Mouse (Mus musculus): ENCODE data around the gene Rsc1a1. TPM values are rescaled to one million over a fixed set of nuclear protein-coding genes. Genes with fewer than 3 reads are reported as not detected.
A peak's percentile ranks its signal among the peaks of the same experiment; 100 is the strongest.

Rsc1a1 gene
- 3.6 and 4.1 TPM in 2 replicates for polyA plus RNA-seq (2012; rRNA removed)

GRCm38 (mm10) chr4:141685499-141685898 is at the start of gene Rsc1a1:
TSS of gene Rsc1a1 (minus strand) at chr4:141685599.
- no peak for TF ChIP-seq POLR2A (IDR thresholded peaks at IDR 0.05; ENCODE audit: control insufficient read depth, low read depth, low read length)
- no peak for TF ChIP-seq CTCF (IDR thresholded peaks at IDR 0.05; ENCODE audit: control insufficient read depth, insufficient read depth, insufficient replicate concordance, low read depth, low read length)
- H3K27me3 ChIP-seq (ENCODE audit: control insufficient read depth, insufficient read depth, low read length): no peaks in the 10 kb centered on the region
- no peak within 1 kb of the TSS for H3K4me3 ChIP-seq (ENCODE audit: control insufficient read depth, low read depth, low read length)
- peaks cover 2% of the 10 kb centered on the region; the same call in 1 of the 2 replicates for H3K4me1 ChIP-seq (ENCODE audit: control insufficient read depth, insufficient read depth, low read length)
- H3K27ac ChIP-seq (ENCODE audit: control insufficient read depth, insufficient read depth, low read depth, low read length): no peak within 1 kb of the TSS
- peaks cover 5% of the 10 kb centered on the region for H3K36me3 ChIP-seq (ENCODE audit: control insufficient read depth, insufficient read depth, low read length)

- Histone ChIP-seq H3K27ac (ENCODE audit: control insufficient read depth, insufficient read depth, low read depth, low read length) (peak overlapping the region; percentile 23; the same call in 1 of the 2 replicates), H3K4me1 (ENCODE audit: control insufficient read depth, insufficient read depth, low read length) (peaks cover 6% of the 10 kb centered on the region), H3K27me3 (ENCODE audit: control insufficient read depth, insufficient read depth, low read length) (no peaks in the 10 kb centered on the region), H3K36me3 (ENCODE audit: control insufficient read depth, insufficient read depth, low read length) (no peaks in the 10 kb centered on the region), H3K4me3 (ENCODE audit: control insufficient read depth, low read depth, low read length) (peak overlapping the region; percentile 56)
- TF ChIP-seq CTCF (IDR thresholded peaks at IDR 0.05; ENCODE audit: control insufficient read depth, insufficient read depth, insufficient replicate concordance, low read depth, low read length) (no peak), POLR2A (IDR thresholded peaks at IDR 0.05; ENCODE audit: control insufficient read depth, low read depth, low read length) (no peak)
These were observed 49.8 kb upstream of the Rsc1a1 start for GRCm38 (mm10) chr4:141735206-141735560.

GRCm38 (mm10) chr4:141734446-141735205 is 49.2 kb upstream of the Rsc1a1 start:
- peak; percentile 70 for TF ChIP-seq POLR2A (IDR thresholded peaks at IDR 0.05; ENCODE audit: control insufficient read depth, low read depth, low read length)
- TF ChIP-seq CTCF (IDR thresholded peaks at IDR 0.05; ENCODE audit: control insufficient read depth, insufficient read depth, insufficient replicate concordance, low read depth, low read length): no peak
- H3K36me3 ChIP-seq (ENCODE audit: control insufficient read depth, insufficient read depth, low read length): no peaks in the 10 kb centered on the region
- peaks cover 6% of the 10 kb centered on the region for H3K4me1 ChIP-seq (ENCODE audit: control insufficient read depth, insufficient read depth, low read length)
- H3K4me3 ChIP-seq (ENCODE audit: control insufficient read depth, low read depth, low read length): peak overlapping the region; percentile 56
- no peaks in the 10 kb centered on the region for H3K27me3 ChIP-seq (ENCODE audit: control insufficient read depth, insufficient read depth, low read length)
- H3K27ac ChIP-seq (ENCODE audit: control insufficient read depth, insufficient read depth, low read depth, low read length): peak overlapping the region; percentile 23; the same call in 1 of the 2 replicates

GRCm38 (mm10) chr4:141731766-141732165 is 46.4 kb upstream of the Rsc1a1 start:
- Histone ChIP-seq H3K27ac (ENCODE audit: control insufficient read depth, insufficient read depth, low read depth, low read length) (no peak overlapping the region), H3K36me3 (ENCODE audit: control insufficient read depth, insufficient read depth, low read length) (no peaks in the 10 kb centered on the region), H3K27me3 (ENCODE audit: control insufficient read depth, insufficient read depth, low read length) (no peaks in the 10 kb centered on the region), H3K4me3 (ENCODE audit: control insufficient read depth, low read depth, low read length) (no peak overlapping the region), H3K4me1 (ENCODE audit: control insufficient read depth, insufficient read depth, low read length) (peaks cover 6% of the 10 kb centered on the region)
- TF ChIP-seq POLR2A (IDR thresholded peaks at IDR 0.05; ENCODE audit: control insufficient read depth, low read depth, low read length): no peak
- no peak for TF ChIP-seq CTCF (IDR thresholded peaks at IDR 0.05; ENCODE audit: control insufficient read depth, insufficient read depth, insufficient replicate concordance, low read depth, low read length)

GRCm38 (mm10) chr4:141730401-141730800 is 45.0 kb upstream of the Rsc1a1 start:
- H3K27me3 ChIP-seq (ENCODE audit: control insufficient read depth, insufficient read depth, low read length): no peaks in the 10 kb centered on the region
- no peaks in the 10 kb centered on the region for H3K36me3 ChIP-seq (ENCODE audit: control insufficient read depth, insufficient read depth, low read length)
- no peak for TF ChIP-seq CTCF (IDR thresholded peaks at IDR 0.05; ENCODE audit: control insufficient read depth, insufficient read depth, insufficient replicate concordance, low read depth, low read length)
- TF ChIP-seq POLR2A (IDR thresholded peaks at IDR 0.05; ENCODE audit: control insufficient read depth, low read depth, low read length): no peak
- H3K4me3 ChIP-seq (ENCODE audit: control insufficient read depth, low read depth, low read length): no peak overlapping the region
- no peak overlapping the region for H3K27ac ChIP-seq (ENCODE audit: control insufficient read depth, insufficient read depth, low read depth, low read length)
- H3K4me1 ChIP-seq (ENCODE audit: control insufficient read depth, insufficient read depth, low read length): peaks cover 6% of the 10 kb centered on the region

- no peak overlapping the region for H3K27ac ChIP-seq (ENCODE audit: control insufficient read depth, insufficient read depth, low read depth, low read length)
- H3K27me3 ChIP-seq (ENCODE audit: control insufficient read depth, insufficient read depth, low read length): no peaks in the 10 kb centered on the region
- H3K4me3 ChIP-seq (ENCODE audit: control insufficient read depth, low read depth, low read length): no peak overlapping the region
- no peaks in the 10 kb centered on the region for H3K36me3 ChIP-seq (ENCODE audit: control insufficient read depth, insufficient read depth, low read length)
- TF ChIP-seq CTCF (IDR thresholded peaks at IDR 0.05; ENCODE audit: control insufficient read depth, insufficient read depth, insufficient replicate concordance, low read depth, low read length) (no peak), POLR2A (IDR thresholded peaks at IDR 0.05; ENCODE audit: control insufficient read depth, low read depth, low read length) (no peak)
- peaks cover 2% of the 10 kb centered on the region; the same call in 1 of the 2 replicates for H3K4me1 ChIP-seq (ENCODE audit: control insufficient read depth, insufficient read depth, low read length)
These were observed 43.9 kb upstream of the Rsc1a1 start for GRCm38 (mm10) chr4:141729266-141729665.

- H3K36me3 ChIP-seq (ENCODE audit: control insufficient read depth, insufficient read depth, low read length): no peaks in the 10 kb centered on the region
- H3K27me3 ChIP-seq (ENCODE audit: control insufficient read depth, insufficient read depth, low read length): no peaks in the 10 kb centered on the region
- H3K4me1 ChIP-seq (ENCODE audit: control insufficient read depth, insufficient read depth, low read length): peaks cover 5% of the 10 kb centered on the region
- TF ChIP-seq POLR2A (IDR thresholded peaks at IDR 0.05; ENCODE audit: control insufficient read depth, low read depth, low read length) (no peak), CTCF (IDR thresholded peaks at IDR 0.05; ENCODE audit: control insufficient read depth, insufficient read depth, insufficient replicate concordance, low read depth, low read length) (no peak)
- H3K4me3 ChIP-seq (ENCODE audit: control insufficient read depth, low read depth, low read length): no peak overlapping the region
- no peak overlapping the region for H3K27ac ChIP-seq (ENCODE audit: control insufficient read depth, insufficient read depth, low read depth, low read length)
These were observed 40.3 kb upstream of the Rsc1a1 start for GRCm38 (mm10) chr4:141725738-141726137.

Data from testis, adult 2 months (tissue).